Mouse (Mus musculus): ENCODE measurements around the gene Arhgef26.

DNA sequence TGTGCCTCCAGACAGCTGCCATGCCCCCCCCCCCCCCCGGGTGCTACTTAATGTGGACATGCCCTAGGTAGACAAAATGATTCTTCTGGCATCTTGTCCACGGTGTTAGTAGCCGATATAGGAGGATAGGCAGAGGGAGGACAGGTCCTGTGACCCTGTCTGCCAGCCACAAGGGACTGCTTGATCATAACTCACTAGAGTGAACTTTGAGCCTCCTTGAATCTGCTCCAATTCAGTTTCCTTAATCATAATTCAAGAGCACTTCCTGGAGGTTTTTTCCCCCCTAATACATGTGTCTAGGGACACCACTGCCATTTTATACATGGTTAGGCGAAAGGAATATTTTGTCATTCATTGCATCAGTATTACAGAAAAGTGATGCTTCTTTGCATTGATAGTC lies 36.2 kb downstream of the Arhgef26 start:
- no peak for TF ChIP-seq CTCF (IDR thresholded peaks at IDR 0.05; ENCODE audit: borderline replicate concordance, control insufficient read depth, extremely low read depth, insufficient read depth, low read length, poor library complexity)
- no peak for TF ChIP-seq POLR2A (IDR thresholded peaks at IDR 0.05; ENCODE audit: control insufficient read depth, extremely low read depth, insufficient read depth, low read length, poor library complexity)
